Mouse (Mus musculus): ENCODE measurements around the gene Cebpe. TPM values are rescaled to one million over a fixed set of nuclear protein-coding genes. Genes with fewer than 3 reads are reported as not detected.

The Cebpe gene
- polyA plus RNA-seq, 1 experiment from 2014 or later, result 0.17 TPM

GRCm38 (mm10) chr14:54732206-54732605 is 20.2 kb upstream of the Cebpe start:
- Histone ChIP-seq H3K4me1 (ENCODE audit: control insufficient read depth, insufficient read depth, low read length) (no peaks in the 10 kb centered on the region), H3K4me2 (ENCODE audit: low read depth, low read length) (no peak overlapping the region), H3K9ac (replicated peaks; ENCODE audit: low read length) (no peak overlapping the region), H3K9me3 (replicated peaks; ENCODE audit: control insufficient read depth, low read length) (no peaks in the 10 kb centered on the region), H3K27ac (replicated peaks; ENCODE audit: low read depth, low read length) (no peak overlapping the region), H3K36me3 (replicated peaks; ENCODE audit: control insufficient read depth, insufficient read depth, low read depth, low read length) (no peaks in the 10 kb centered on the region), H3K27me3 (ENCODE audit: control insufficient read depth, insufficient read depth, low read length) (no peaks in the 10 kb centered on the region), H3K4me3 (ENCODE audit: low read depth, low read length) (no peak overlapping the region)
- 90% methylated on average over 8 of the region's 8 CpGs for WGBS
- ATAC-seq (replicated peaks; ENCODE audit: insufficient number of reproducible peaks, low FRiP score, low TSS enrichment, low read depth) (no peak), DNase-seq (ENCODE audit: low spot score) (no peak)

- no peak overlapping the region for H3K9ac ChIP-seq (replicated peaks; ENCODE audit: low read length)
- no peak overlapping the region for H3K4me3 ChIP-seq (ENCODE audit: low read depth, low read length)
- 94% methylated on average over 6 of the region's 6 CpGs for WGBS
- H3K4me1 ChIP-seq (ENCODE audit: control insufficient read depth, insufficient read depth, low read length), result no peaks in the 10 kb centered on the region
- no peaks in the 10 kb centered on the region for H3K36me3 ChIP-seq (replicated peaks; ENCODE audit: control insufficient read depth, insufficient read depth, low read depth, low read length)
- DNase-seq (ENCODE audit: low spot score) (no peak), ATAC-seq (replicated peaks; ENCODE audit: insufficient number of reproducible peaks, low FRiP score, low TSS enrichment, low read depth) (no peak)
- H3K9me3 ChIP-seq (replicated peaks; ENCODE audit: control insufficient read depth, low read length), result no peaks in the 10 kb centered on the region
- no peak overlapping the region for H3K27ac ChIP-seq (replicated peaks; ENCODE audit: low read depth, low read length)
- no peaks in the 10 kb centered on the region for H3K27me3 ChIP-seq (ENCODE audit: control insufficient read depth, insufficient read depth, low read length)
- no peak overlapping the region for H3K4me2 ChIP-seq (ENCODE audit: low read depth, low read length)
These were observed 18.3 kb upstream of the Cebpe start for GRCm38 (mm10) chr14:54730305-54730704.

- Histone ChIP-seq H3K27ac (replicated peaks; ENCODE audit: low read depth, low read length) (no peak overlapping the region), H3K9ac (replicated peaks; ENCODE audit: low read length) (no peak overlapping the region), H3K36me3 (replicated peaks; ENCODE audit: control insufficient read depth, insufficient read depth, low read depth, low read length) (no peaks in the 10 kb centered on the region), H3K9me3 (replicated peaks; ENCODE audit: control insufficient read depth, low read length) (no peaks in the 10 kb centered on the region), H3K4me1 (ENCODE audit: control insufficient read depth, insufficient read depth, low read length) (no peaks in the 10 kb centered on the region), H3K4me3 (ENCODE audit: low read depth, low read length) (no peak overlapping the region), H3K27me3 (ENCODE audit: control insufficient read depth, insufficient read depth, low read length) (no peaks in the 10 kb centered on the region), H3K4me2 (ENCODE audit: low read depth, low read length) (no peak overlapping the region)
- no peak for DNase-seq (ENCODE audit: low spot score)
- no peak for ATAC-seq (replicated peaks; ENCODE audit: insufficient number of reproducible peaks, low FRiP score, low TSS enrichment, low read depth)
- 61% methylated on average over 13 of the region's 13 CpGs for WGBS
These were observed 17.1 kb upstream of the Cebpe start for GRCm38 (mm10) chr14:54728823-54729653.

DNA sequence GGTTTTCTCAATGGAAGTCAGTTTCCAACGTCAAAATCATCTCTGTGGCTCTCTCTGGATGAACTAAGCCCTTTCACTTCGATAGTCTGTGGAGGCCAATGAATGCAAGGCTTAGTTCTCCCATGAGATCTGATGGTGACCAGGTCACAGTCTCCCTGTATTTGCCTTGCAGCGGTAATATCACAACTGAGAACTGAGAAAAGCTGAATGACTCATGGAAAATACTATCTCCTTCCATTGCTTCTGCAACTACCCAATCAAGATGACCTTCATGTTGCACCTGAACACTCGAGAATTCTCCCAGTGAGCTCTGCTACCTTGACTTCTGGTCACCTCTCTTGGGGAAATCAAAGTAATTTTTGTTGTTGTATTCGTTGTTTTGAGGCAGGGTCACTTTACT is 15.6 kb upstream of the Cebpe start:
- Histone ChIP-seq H3K27me3 (ENCODE audit: control insufficient read depth, insufficient read depth, low read length) (no peaks in the 10 kb centered on the region), H3K27ac (replicated peaks; ENCODE audit: low read depth, low read length) (no peak overlapping the region), H3K36me3 (replicated peaks; ENCODE audit: control insufficient read depth, insufficient read depth, low read depth, low read length) (no peaks in the 10 kb centered on the region), H3K4me2 (ENCODE audit: low read depth, low read length) (no peak overlapping the region), H3K9me3 (replicated peaks; ENCODE audit: control insufficient read depth, low read length) (no peaks in the 10 kb centered on the region), H3K4me3 (ENCODE audit: low read depth, low read length) (no peak overlapping the region), H3K9ac (replicated peaks; ENCODE audit: low read length) (no peak overlapping the region), H3K4me1 (ENCODE audit: control insufficient read depth, insufficient read depth, low read length) (no peaks in the 10 kb centered on the region)
- DNase-seq (ENCODE audit: low spot score) (no peak), ATAC-seq (replicated peaks; ENCODE audit: insufficient number of reproducible peaks, low FRiP score, low TSS enrichment, low read depth) (no peak)
- 78% methylated on average over 5 of the region's 5 CpGs for WGBS

- no peak overlapping the region for H3K4me2 ChIP-seq (ENCODE audit: low read depth, low read length)
- no peaks in the 10 kb centered on the region for H3K9me3 ChIP-seq (replicated peaks; ENCODE audit: control insufficient read depth, low read length)
- no peak overlapping the region for H3K4me3 ChIP-seq (ENCODE audit: low read depth, low read length)
- no peaks in the 10 kb centered on the region for H3K36me3 ChIP-seq (replicated peaks; ENCODE audit: control insufficient read depth, insufficient read depth, low read depth, low read length)
- WGBS, result 81% methylated on average over 6 of the region's 6 CpGs
- no peak overlapping the region for H3K9ac ChIP-seq (replicated peaks; ENCODE audit: low read length)
- H3K4me1 ChIP-seq (ENCODE audit: control insufficient read depth, insufficient read depth, low read length), result no peaks in the 10 kb centered on the region
- H3K27me3 ChIP-seq (ENCODE audit: control insufficient read depth, insufficient read depth, low read length), result no peaks in the 10 kb centered on the region
- H3K27ac ChIP-seq (replicated peaks; ENCODE audit: low read depth, low read length), result no peak overlapping the region
- DNase-seq (ENCODE audit: low spot score), result no peak
- ATAC-seq (replicated peaks; ENCODE audit: insufficient number of reproducible peaks, low FRiP score, low TSS enrichment, low read depth), result no peak
These were observed 12.1 kb upstream of the Cebpe start for GRCm38 (mm10) chr14:54724049-54724448.

- Histone ChIP-seq H3K27me3 (ENCODE audit: control insufficient read depth, insufficient read depth, low read length) (no peaks in the 10 kb centered on the region), H3K4me2 (ENCODE audit: low read depth, low read length) (no peak overlapping the region), H3K4me3 (ENCODE audit: low read depth, low read length) (no peak overlapping the region), H3K36me3 (replicated peaks; ENCODE audit: control insufficient read depth, insufficient read depth, low read depth, low read length) (no peaks in the 10 kb centered on the region), H3K4me1 (ENCODE audit: control insufficient read depth, insufficient read depth, low read length) (no peaks in the 10 kb centered on the region), H3K27ac (replicated peaks; ENCODE audit: low read depth, low read length) (no peak overlapping the region), H3K9me3 (replicated peaks; ENCODE audit: control insufficient read depth, low read length) (no peaks in the 10 kb centered on the region), H3K9ac (replicated peaks; ENCODE audit: low read length) (no peak overlapping the region)
- DNase-seq (ENCODE audit: low spot score), result no peak
- WGBS, result 83% methylated on average over 10 of the region's 10 CpGs
- ATAC-seq (replicated peaks; ENCODE audit: insufficient number of reproducible peaks, low FRiP score, low TSS enrichment, low read depth), result no peak
These were observed 9.7 kb upstream of the Cebpe start for GRCm38 (mm10) chr14:54721711-54722110.

- ATAC-seq (replicated peaks; ENCODE audit: insufficient number of reproducible peaks, low FRiP score, low TSS enrichment, low read depth) (no peak), DNase-seq (ENCODE audit: low spot score) (no peak)
- H3K9me3 ChIP-seq (replicated peaks; ENCODE audit: control insufficient read depth, low read length), result no peaks in the 10 kb centered on the region
- 88% methylated on average over 7 of the region's 7 CpGs for WGBS
- H3K27ac ChIP-seq (replicated peaks; ENCODE audit: low read depth, low read length), result no peak overlapping the region
- H3K9ac ChIP-seq (replicated peaks; ENCODE audit: low read length), result no peak overlapping the region
- no peak overlapping the region for H3K4me3 ChIP-seq (ENCODE audit: low read depth, low read length)
- H3K4me2 ChIP-seq (ENCODE audit: low read depth, low read length), result no peak overlapping the region
- no peaks in the 10 kb centered on the region for H3K4me1 ChIP-seq (ENCODE audit: control insufficient read depth, insufficient read depth, low read length)
- no peaks in the 10 kb centered on the region for H3K27me3 ChIP-seq (ENCODE audit: control insufficient read depth, insufficient read depth, low read length)
- H3K36me3 ChIP-seq (replicated peaks; ENCODE audit: control insufficient read depth, insufficient read depth, low read depth, low read length), result no peaks in the 10 kb centered on the region
These were observed 8.8 kb upstream of the Cebpe start for GRCm38 (mm10) chr14:54720654-54721350.

GRCm38 (mm10) chr14:54720041-54720440 is 8.1 kb upstream of the Cebpe start:
- no peak for DNase-seq (ENCODE audit: low spot score)
- WGBS, result 93% methylated on average over 11 of the region's 11 CpGs

More at GRCm38 (mm10) chr14:54720041-54720440, 8.1 kb upstream of the Cebpe start:
- no peak overlapping the region for H3K4me3 ChIP-seq (ENCODE audit: low read depth, low read length)
- H3K27me3 ChIP-seq (ENCODE audit: control insufficient read depth, insufficient read depth, low read length), result no peaks in the 10 kb centered on the region
- no peaks in the 10 kb centered on the region for H3K4me1 ChIP-seq (ENCODE audit: control insufficient read depth, insufficient read depth, low read length)
- no peaks in the 10 kb centered on the region for H3K9me3 ChIP-seq (replicated peaks; ENCODE audit: control insufficient read depth, low read length)
- H3K4me2 ChIP-seq (ENCODE audit: low read depth, low read length), result no peak overlapping the region
- no peak overlapping the region for H3K9ac ChIP-seq (replicated peaks; ENCODE audit: low read length)
- no peak overlapping the region for H3K27ac ChIP-seq (replicated peaks; ENCODE audit: low read depth, low read length)
- no peak for ATAC-seq (replicated peaks; ENCODE audit: insufficient number of reproducible peaks, low FRiP score, low TSS enrichment, low read depth)
- no peaks in the 10 kb centered on the region for H3K36me3 ChIP-seq (replicated peaks; ENCODE audit: control insufficient read depth, insufficient read depth, low read depth, low read length)
